Mouse (Mus musculus) heart, adult 2 months (tissue): Measurements from ENCODE around the gene Foxj3.

Experiments used
- CTCF ChIP-seq: fragments of 200-600 bp; IDR thresholded peaks from 2 replicates; pipeline ENCODE4 v1.8.1; 2022; ENCODE audit warnings: antibody characterized with exemption, mild to moderate bottlenecking, moderate library complexity
- EP300 ChIP-seq: fragments of 200-500 bp; IDR thresholded peaks from 2 replicates; pipeline ENCODE4 v1.6.1; 2011; ENCODE audit warnings: low read depth, low read length, control low read depth; ENCODE audit not compliant: insufficient read depth
- POLR2A ChIP-seq: fragments of 200-500 bp; IDR thresholded peaks from 2 replicates; pipeline ENCODE4 v1.6.1; 2011; ENCODE audit warnings: mild to moderate bottlenecking, low read depth, low read length, control low read depth; ENCODE audit not compliant: insufficient read depth

DNA sequence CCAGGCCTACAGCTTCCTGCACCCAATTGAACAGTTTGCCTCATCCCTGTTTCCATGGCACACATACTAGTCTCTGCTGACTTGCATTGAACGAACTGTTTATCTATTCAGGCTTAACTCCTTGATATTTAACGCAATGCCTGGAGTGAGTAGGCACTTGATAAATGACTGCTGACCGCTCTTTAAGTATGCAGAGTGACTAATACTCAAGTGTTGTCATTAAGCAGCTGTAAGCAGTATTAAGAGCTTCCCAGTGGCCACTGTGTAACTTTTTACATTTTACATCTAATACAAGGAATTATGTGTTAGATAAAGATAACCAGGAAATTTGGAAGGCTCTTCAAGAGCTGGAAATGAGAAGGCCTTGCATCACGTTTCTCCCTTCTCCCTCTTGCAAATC is 1.7 kb upstream of the Foxj3 start:
- TF ChIP-seq CTCF (no peak), EP300 (no peak), POLR2A (no peak)
